Mouse (Mus musculus) cerebellum, adult 2 months (tissue): Measurements from ENCODE around the gene Cwc25. TPM values are rescaled to one million over a fixed set of nuclear protein-coding genes. Genes with fewer than 3 reads are reported as not detected.

Source experiments
- DNase-seq, 2 experiments: peaks; one replicate each; pipeline ENCODE4 v3.0.0; 2021
- H3K27ac ChIP-seq: fragments of 200-500 bp; 2 replicates; pipeline ENCODE4 v1.5.1; 2012; ENCODE audit warnings: low read length, control low read depth, inconsistent platforms; ENCODE audit not compliant: insufficient read depth
- H3K27me3 ChIP-seq: fragments of 200-500 bp; 2 replicates; pipeline ENCODE4 v1.6.1; 2012; ENCODE audit warnings: inconsistent platforms, mild to moderate bottlenecking, low read length, moderate library complexity; ENCODE audit not compliant: control insufficient read depth, insufficient read depth
- H3K4me1 ChIP-seq: fragments of 200-500 bp; 2 replicates; pipeline ENCODE4 v1.6.1; 2011; ENCODE audit warnings: low read length; ENCODE audit not compliant: control insufficient read depth, insufficient read depth
- H3K4me3 ChIP-seq: fragments of 200-500 bp; replicated peaks from 2 replicates; pipeline ENCODE3; 2011; ENCODE audit warnings: mild to moderate bottlenecking, low read depth, low read length, control low read depth; ENCODE audit not compliant: insufficient read depth
- CTCF ChIP-seq: fragments of 200-500 bp; IDR thresholded peaks from 2 replicates; pipeline ENCODE4 v1.5.1; 2011; ENCODE audit warnings: low read depth, mild to moderate bottlenecking, control low read depth, low read length, moderate library complexity, borderline replicate concordance; ENCODE audit not compliant: insufficient read depth
- POLR2A ChIP-seq: fragments of 200-500 bp; IDR thresholded peaks from 2 replicates; pipeline ENCODE4 v1.6.1; 2011; ENCODE audit warnings: low read length, control low read depth, borderline replicate concordance; ENCODE audit not compliant: insufficient read depth
- WGBS: fragments of 180-500 bp; shearing (Covaris S2); methylation state at CpG from one replicate; pipeline ENCODE4 v1.1.7; 2018; 5-methylcytosine and 5-hydroxymethylcytosine counted together
- polyA plus RNA-seq: library from polyadenylated mRNA; depleted of rRNA; stranded (reverse); fragments of >200 nt; gene quantifications from 2 replicates; pipeline ENCODE4 v1.2.3, GENCODE M21; 2012

Gene Cwc25
- polyA plus RNA-seq, 1 experiment, result 17.7 TPM

DNA sequence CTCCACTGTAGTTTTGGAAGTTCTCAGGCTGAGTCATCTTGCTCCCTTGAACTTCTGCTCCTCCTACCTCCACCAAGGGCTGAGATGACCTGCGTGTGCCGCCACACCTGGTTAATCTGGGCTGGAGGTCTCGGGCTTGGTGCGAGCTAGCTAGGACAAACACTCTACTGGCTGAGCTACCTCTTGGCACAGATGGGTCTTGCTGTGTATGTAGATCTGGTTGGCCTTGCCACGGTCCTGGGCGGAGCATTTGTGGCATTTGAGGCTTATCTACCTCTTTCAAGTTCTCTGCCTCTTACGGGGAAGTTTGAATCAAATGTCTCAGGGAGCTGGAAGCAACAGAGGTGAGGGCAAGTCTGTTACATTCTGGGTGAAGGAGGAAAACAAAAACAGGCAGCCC lies 44.0 kb upstream of the Cwc25 start:
- WGBS, result 49% methylated on average over 7 of the region's 7 CpGs
- Histone ChIP-seq H3K27ac (no peak overlapping the region), H3K27me3 (no peaks in the 10 kb centered on the region), H3K4me3 (no peak overlapping the region), H3K4me1 (peaks cover 67% of the 10 kb centered on the region)
- DNase-seq, result peak in 1 of 2 experiments; percentile 31
- no peak for TF ChIP-seq POLR2A
- no peak for TF ChIP-seq CTCF

- WGBS, result 57% methylated on average over 7 of the region's 7 CpGs
- Histone ChIP-seq H3K27ac (peak overlapping the region; percentile 30; the same call in 1 of the 2 replicates), H3K4me3 (no peak overlapping the region), H3K4me1 (peaks cover 72% of the 10 kb centered on the region), H3K27me3 (no peaks in the 10 kb centered on the region)
- DNase-seq, result peak in 1 of 2 experiments; percentile 37
- TF ChIP-seq CTCF (no peak), POLR2A (no peak)
Observed at GRCm38 (mm10) chr11:97809235-97810121, 43.1 kb upstream of the Cwc25 start.

DNA sequence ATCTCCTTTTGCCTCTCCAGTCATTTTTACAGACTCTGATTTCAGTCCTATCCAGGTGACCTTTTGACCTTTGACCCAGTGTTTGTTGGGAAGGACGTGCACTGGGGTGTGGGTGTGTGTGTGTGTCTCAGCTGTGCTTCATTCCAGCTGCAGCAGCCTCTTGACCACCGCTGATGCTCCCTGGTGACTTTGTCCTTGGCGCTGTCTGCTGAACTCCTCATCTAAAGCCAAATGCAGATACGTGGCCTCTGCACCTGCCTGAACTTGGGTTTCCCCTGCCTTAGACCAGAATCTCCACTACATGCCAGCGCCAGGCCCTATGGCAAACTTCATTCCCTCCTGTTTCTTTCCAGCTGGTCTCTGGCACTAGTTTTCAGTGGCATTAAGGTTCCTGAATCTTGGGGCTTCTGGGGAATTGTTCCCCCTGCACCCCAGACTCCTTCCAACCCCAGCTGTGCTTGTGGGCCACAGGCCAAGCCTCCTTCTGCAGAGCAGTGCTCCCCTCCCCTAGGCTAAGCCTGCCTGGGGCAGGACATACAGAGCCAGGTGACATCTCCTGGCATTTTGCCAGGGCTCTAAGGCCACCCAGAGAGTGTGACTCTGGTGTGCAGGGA lies 42.4 kb upstream of the Cwc25 start:
- TF ChIP-seq POLR2A (no peak), CTCF (no peak)
- Histone ChIP-seq H3K27ac (peak overlapping the region; percentile 30; the same call in 1 of the 2 replicates), H3K4me3 (no peak overlapping the region), H3K4me1 (peaks cover 70% of the 10 kb centered on the region), H3K27me3 (no peaks in the 10 kb centered on the region)
- WGBS, result 23% methylated on average over 5 of the region's 5 CpGs
- DNase-seq, result peak; percentile 72 to 76

GRCm38 (mm10) chr11:97808093-97808492 lies 41.7 kb upstream of the Cwc25 start:
- no peak overlapping the region for H3K4me3 ChIP-seq
- no peaks in the 10 kb centered on the region for H3K27me3 ChIP-seq
- H3K27ac ChIP-seq, result no peak overlapping the region
- H3K4me1 ChIP-seq, result peaks cover 65% of the 10 kb centered on the region
- WGBS, result 32% methylated on average over 2 of the region's 2 CpGs
- TF ChIP-seq POLR2A (no peak), CTCF (no peak)
- peak in 1 of 2 experiments; percentile 25 for DNase-seq

GRCm38 (mm10) chr11:97807626-97808025 lies 41.3 kb upstream of the Cwc25 start:
- H3K27ac ChIP-seq, result peak overlapping the region; percentile 30; the same call in 1 of the 2 replicates

GRCm38 (mm10) chr11:97806613-97806964 lies 40.2 kb upstream of the Cwc25 start:
- H3K27ac ChIP-seq, result no peak overlapping the region
- no peak overlapping the region for H3K4me3 ChIP-seq
- whole genome bisulfite sequencing, result 50% methylated on average over 7 of the region's 7 CpGs
- DNase-seq, result no peak
- TF ChIP-seq CTCF (no peak), POLR2A (no peak)
- H3K4me1 ChIP-seq, result peaks cover 62% of the 10 kb centered on the region
- H3K27me3 ChIP-seq, result no peaks in the 10 kb centered on the region

More at GRCm38 (mm10) chr11:97807626-97808025, 41.3 kb upstream of the Cwc25 start:
- WGBS, result 15% methylated on average over 6 of the region's 6 CpGs
- TF ChIP-seq POLR2A (no peak), CTCF (no peak)
- Histone ChIP-seq H3K27me3 (no peaks in the 10 kb centered on the region), H3K4me1 (peaks cover 61% of the 10 kb centered on the region), H3K4me3 (no peak overlapping the region)
- DNase-seq, result peak in 1 of 2 experiments; percentile 31

DNA sequence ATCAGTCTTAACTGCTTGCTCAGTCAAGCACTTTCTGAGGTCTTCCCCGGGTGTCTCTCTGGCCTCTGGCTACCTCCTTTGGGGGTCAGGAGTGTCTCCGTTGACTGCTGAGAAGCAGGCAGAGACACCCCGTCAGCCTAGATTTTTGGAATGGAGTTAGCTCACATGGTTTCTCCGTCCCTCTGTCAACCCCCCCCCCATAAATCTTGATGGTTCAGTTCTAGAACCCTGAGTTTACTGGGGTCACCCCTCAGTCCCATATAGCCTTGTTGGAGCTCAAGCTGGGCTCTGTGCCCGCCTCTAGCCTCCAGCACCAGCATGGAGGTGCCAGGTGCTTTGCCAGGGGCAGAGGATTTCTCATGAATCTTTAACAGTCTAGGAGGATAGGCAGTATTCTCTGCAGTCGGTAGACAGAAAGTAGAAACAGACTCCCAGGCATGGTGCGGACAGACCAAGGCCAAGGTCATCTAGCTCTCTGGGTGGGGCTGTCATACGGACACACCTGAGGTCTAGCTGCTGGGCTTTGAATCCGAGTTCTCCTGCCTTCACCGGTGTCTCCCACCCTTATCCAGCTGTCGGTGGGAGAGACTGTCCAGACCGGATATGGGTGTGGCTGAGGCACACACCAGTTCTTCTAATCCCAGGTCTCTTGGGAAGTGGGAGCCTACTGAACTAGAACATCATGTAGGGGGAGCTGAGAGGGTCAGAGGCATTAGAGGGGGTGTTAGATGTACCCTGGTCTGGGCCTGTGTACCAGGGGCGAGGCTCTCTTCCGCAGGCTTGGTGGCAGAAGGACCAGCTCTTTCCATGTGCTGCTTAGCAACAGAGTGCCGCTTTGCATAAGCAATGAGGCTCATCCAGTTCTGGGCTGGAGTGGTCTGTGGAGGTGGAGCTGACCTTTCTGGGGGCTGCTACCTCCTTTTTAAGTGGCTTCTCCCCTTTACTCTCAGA lies 39.6 kb upstream of the Cwc25 start:
- peaks cover 63% of the 10 kb centered on the region for H3K4me1 ChIP-seq
- WGBS, result 26% methylated on average over 15 of the region's 15 CpGs
- DNase-seq, result peak in 1 of 2 experiments; percentile 31
- H3K27me3 ChIP-seq, result no peaks in the 10 kb centered on the region
- no peak overlapping the region for H3K27ac ChIP-seq
- no peak overlapping the region for H3K4me3 ChIP-seq
- TF ChIP-seq CTCF (no peak), POLR2A (no peak)
